Mouse (Mus musculus) liver, adult 2 months (tissue): ENCODE data around the gene AY074887.

Source experiments
- CTCF ChIP-seq: fragments of 200-500 bp; IDR thresholded peaks from 2 replicates; pipeline ENCODE4 v1.5.1; 2011; ENCODE audit warnings: low read depth, low read length, control low read depth
- POLR2A ChIP-seq: fragments of 200-500 bp; IDR thresholded peaks from 2 replicates; pipeline ENCODE4 v1.6.1; 2011; ENCODE audit warnings: low read length, control low read depth; ENCODE audit not compliant: insufficient read depth; ENCODE audit errors: extremely low read depth

DNA sequence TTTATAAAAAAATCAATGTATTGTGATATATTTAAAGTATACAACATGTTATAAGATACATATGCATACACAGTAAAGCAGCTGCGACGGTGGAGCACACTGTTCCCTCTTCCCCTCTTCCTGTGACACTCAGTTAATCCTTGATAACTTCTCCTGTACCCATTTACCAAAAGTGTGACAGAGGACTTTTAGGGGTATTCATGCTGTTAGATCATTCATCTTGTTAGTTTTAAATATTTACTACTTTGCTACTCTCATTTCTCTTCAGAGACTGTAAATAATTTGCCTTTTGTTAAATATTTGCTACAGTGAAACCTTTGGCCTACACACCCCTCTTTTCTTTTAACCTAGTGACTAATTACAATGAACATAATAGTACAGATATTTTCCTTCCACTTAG, 18.4 kb downstream of the AY074887 start:
- TF ChIP-seq CTCF (no peak), POLR2A (no peak)
